Mouse (Mus musculus): Measurements from ENCODE around the gene Itgb2l.

GRCm38 (mm10) chr16:96440871-96441270 is 2.5 kb downstream of the Itgb2l start:
- no peak for TF ChIP-seq CTCF (IDR thresholded peaks at IDR 0.05; ENCODE audit: low read depth)
- TF ChIP-seq EP300 (optimal IDR thresholded peaks at IDR 0.05): no peak

All from stomach, postnatal 0 days (tissue).